Mouse (Mus musculus) right cerebral cortex, postnatal 36 days (tissue): Measurements from ENCODE around the gene Tmem110.

Experiments
- DNase-seq, 2 experiments: peaks; one replicate each; pipeline ENCODE4 v3.0.0; 2022; ENCODE audit warnings: low spot score in 2 of 2, mixed read lengths in 1 of 2

Gene Tmem110

DNA sequence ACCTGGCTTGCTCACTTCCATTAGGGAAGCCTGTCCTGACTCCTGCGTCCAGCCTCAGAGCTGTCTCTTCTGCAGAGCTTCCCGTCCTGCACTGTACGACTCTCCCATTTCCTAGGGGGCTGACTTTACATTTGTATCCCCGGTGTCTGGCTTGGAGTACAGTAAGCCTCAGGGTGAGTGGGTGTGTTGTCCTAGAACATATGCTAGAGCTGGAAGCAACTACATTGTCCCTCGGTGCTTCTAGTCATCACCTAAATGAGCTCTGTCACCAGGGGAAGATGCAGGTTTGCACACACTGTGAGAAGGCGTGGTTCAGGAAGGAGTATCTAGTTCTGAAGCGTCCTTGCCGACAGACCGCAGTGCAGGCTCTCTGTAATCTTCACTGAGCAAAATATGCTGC is 37.0 kb downstream of the Tmem110 start:
- no peak for DNase-seq

DNA sequence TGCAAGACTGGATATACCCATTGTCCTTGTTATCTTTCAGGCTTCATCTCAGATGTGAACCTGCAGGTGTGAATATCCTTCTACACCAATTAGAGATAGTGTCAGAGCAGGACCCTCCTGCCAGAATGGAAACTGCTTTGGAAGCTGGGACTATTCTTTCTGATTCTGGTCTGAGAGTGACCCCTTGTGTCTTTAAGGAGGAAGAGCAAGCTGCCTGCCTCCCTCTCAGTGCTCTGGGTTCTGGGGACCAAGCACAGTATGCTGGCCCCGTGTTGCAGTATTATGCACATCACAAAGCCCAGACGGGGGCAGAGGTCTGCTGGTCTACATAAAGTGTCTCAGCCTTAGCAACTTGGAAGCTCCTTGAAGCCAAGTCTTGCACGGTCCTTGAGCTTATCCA is 39.9 kb downstream of the Tmem110 start:
- DNase-seq, result no peak

DNA sequence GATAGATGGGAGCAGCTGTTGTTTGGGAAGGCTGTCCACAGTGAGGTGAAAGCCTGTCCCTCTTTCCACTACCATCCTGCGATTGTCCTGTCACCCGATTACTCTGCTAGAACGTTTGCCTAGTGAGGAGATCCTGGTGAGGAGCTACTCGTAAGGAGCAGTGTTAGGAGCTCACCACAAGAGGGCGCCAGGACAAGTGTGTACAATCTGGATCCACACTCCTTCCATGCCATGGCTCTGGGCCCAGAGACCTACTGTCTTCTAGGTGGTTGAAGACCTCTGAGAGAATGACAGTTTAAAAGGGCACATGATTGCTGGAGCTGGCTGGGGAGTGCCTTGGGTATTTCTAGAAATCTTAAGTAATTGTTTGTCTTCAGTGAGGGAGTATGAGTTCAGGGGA is 41.7 kb downstream of the Tmem110 start:
- DNase-seq, result no peak

DNA sequence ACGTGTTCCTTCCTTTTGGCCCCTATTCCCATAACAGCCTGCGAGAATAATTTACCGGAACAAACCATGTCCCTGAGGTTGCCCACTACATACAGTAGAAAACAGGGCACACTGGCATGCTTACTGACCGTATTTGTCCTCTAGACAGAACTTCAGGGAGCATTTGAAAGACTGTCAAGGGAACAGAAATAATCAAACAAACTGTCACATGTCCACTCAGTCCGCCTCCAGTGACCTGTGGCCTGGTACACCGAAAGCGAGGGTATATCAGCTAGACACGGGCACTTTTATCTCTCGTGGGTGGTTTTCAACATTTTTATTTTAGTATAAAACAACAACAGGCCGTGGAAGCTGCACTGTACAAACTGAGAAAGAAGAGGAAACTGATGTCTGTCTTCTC is 43.4 kb downstream of the Tmem110 start:
- no peak for DNase-seq

DNA sequence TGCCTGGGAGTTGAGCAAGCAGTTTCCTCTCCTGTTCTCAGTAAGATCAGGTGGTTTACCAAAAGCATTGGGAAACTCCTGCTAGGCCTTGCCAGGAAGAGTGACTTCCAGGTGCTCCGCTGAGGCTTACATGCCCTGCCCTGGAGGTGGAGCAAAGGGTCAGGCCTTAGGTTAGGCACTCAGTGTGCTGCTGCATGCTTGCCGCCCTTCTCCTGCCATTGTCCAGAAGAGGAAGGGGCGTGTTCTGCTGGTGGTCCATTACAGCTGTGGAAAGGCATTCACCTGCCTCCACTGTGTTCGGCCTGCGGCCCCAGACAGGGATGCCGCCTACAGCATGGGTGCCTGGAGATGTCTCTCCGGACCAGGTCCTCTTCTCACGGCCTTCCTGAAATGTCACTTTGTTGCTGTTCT is 44.0 kb downstream of the Tmem110 start:
- DNase-seq, result no peak

DNA sequence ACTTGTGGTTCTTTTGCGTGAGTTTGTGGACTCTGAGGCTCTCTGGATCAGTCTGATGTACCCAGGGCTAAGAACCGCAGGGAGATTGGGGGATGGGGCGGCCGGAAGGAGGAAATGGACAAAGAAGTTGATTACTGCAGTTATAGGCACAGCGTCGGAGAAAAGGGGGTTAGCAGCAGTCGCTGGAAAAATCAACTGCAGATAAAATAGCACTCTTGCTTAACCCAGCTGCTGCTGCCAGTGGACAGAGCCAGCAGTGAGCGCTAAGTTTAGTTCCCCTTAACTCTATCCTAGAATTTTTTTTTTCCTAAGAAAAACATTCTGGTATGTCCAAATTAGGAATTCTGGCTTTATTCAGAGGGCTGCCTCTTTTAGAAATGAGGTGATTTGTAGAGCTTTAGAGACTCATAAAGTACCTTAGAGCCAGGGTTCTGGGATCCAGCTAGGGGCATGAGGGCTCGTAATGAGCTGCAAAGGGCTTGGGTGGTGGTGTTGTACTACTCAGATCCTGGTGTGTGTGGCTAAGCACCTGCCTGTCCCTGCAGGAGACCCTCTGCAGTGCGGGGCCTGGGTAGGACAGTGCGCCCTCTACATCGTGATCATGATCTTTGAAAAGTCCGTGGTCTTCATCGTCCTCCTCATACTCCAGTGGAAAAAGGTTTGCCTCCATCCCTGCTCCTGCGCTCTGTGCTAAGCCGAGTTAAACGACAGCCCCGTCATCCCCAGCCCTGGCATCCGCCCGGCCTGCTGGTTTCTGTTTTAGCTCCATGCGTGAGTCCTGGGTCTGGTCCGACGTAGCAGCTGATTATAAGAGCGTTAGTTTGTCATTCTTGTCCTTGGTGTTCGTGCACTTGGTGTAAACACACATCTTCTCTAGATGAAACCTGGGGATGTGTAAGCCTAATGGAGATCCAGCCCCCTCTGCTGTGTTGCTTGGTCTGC is 45.1 kb downstream of the Tmem110 start:
- DNase-seq, result no peak

DNA sequence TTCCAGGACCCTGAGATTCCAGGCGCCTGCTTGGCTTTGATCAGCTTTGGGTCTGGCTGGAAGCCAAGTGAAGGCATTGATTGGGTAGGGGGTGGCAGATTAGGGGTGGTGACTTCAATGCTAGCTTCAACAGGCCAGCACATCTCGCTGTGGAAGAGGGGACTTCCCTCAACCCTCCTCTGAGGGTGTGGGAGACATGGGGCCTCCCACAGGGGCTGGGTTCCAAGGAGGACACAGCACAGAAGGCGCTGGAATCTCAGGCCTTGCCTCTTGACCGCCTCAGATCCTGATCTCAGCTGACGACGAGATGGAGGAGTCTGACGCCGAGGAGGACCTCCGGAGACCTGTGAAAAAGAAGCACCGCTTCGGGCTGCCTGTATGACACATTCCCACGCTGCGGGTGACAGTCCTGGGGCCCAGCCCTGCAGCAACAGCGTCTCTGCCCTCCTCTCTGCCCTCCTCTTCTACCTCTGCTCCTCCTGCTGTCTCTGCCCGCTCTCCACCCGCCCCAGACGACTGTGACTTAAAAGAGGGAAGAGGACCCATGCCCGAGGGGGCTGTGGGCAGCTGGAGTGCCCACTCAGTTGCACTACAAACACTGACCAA is 48.8 kb downstream of the Tmem110 start:
- no peak for DNase-seq

DNA sequence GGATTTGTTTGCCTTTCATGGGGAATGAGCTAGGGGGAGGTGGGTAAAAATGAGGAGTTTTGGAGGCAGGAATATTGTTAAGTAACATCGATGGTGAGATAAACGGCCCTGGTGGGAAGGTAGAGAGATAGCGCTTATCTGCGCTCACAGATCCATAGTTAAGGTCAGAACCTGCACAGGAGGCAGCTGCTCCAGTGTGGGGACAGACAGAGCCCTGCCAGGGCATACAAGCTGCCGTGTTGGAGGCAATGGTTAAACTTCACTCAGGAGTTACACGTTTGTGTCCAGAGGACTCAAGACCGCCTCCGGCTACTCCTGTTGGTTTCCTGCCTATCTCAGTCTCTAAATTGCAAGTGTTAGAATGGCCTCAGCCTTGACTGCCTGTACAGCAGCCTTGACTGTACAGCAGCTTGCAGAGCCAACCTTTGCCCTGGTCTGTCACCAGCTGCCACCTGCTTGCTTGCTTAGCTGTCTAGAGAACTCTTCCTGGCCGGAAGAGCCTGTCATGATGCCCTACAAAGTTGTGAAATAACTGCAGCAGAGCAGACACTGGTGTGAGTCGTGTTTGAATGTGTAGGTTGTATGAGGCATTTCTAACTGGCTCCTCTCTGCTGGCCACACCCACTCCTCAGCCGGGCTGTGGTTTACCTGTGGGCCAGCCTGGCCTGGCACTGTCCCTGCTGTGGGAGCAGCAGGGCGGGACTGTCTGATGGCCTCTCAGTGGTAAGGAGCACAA is 49.9 kb downstream of the Tmem110 start:
- no peak for DNase-seq

DNA sequence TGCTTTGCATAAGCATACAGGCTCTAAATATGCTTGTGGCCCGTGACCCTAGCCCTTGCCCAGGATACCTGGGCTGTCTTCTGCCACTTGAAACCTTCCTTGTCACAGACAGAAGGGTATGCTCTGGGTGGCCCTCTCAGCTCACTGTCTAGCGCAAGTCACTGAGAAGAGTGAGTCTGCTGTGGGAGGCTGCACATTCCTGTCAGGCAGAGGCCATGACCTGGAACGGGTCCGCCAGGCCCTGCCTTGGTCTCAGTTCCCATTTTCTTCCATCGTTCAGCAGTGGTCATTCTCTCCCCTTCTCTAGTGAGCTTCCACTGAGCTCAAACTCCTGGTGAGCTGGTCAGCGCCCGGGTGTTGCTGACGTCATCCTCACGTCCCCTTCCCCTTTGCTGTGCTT is 50.6 kb downstream of the Tmem110 start:
- no peak for DNase-seq

DNA sequence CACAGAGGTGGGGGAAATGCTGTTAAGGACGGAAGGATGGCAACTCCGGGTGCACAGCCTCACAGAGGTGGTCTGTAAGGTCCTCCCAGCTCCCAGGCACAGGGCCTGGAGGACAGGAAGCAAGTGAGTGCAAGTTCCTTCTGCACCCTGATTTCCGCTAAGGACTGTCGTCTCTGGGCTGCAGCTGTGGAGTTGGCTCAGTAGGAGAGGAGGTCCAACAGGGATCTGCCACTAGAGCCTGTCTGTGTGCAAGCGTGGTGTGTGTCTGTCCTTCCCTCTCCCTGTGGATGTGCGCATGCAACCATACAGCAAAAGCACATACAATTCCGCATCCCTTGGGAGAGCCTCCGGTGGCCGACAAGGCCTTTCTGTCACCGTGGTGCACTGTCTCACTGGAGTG is 51.1 kb downstream of the Tmem110 start:
- no peak for DNase-seq

DNA sequence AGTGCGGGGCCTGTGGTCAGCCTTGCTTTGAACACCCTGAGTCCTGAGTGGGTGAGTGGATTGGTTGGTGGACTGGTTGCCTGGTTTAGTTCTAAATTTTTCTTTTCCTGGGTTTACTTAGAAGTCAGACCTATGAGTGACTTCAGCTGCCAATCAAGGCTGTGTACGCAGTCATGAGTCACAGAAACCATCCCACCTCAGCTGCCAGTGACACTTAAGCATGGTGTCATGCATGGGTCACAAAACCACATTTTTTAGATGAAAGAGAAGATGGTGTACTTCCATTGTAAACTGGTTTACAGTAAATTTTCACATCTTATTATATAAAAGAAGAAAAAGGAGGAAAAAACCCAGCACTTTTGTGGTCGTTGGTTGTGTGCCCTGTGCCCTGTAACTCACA is 52.4 kb downstream of the Tmem110 start:
- DNase-seq, result no peak

DNA sequence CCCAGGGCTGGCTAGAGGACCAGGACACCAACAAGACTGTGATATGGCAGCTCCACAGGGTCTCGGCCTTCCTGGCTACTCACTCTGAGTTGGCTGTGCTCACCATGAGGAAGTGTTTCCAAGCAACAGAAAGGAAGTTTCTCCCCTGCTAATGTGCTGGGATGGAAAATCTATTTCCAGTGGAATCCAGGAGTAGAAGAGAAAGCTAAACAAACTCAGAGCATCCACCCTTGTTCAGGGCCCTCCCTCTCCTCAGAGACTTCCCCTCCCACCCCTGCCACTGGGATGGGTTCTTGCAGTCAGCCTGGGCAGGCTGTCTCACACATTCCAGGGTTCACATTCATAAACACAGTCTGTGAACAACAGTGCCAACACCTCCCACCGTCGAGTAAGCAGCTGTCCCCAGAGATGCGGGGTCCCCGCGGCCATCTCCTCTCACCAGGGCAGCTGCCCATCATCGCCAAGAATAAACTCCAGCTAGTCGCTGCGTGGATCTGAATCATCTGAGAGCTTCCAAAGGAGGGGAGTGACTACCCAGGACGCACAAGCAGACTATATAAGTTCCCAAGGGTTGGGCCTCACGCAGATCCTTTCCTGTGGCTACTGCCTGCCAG is 53.7 kb downstream of the Tmem110 start, which contains the start of gene Mustn1:
TSS of gene Mustn1 (plus strand) at position 243 of the 614 bp plus-strand sequence.
- DNase-seq, result peak in 1 of 2 experiments; percentile 41

DNA sequence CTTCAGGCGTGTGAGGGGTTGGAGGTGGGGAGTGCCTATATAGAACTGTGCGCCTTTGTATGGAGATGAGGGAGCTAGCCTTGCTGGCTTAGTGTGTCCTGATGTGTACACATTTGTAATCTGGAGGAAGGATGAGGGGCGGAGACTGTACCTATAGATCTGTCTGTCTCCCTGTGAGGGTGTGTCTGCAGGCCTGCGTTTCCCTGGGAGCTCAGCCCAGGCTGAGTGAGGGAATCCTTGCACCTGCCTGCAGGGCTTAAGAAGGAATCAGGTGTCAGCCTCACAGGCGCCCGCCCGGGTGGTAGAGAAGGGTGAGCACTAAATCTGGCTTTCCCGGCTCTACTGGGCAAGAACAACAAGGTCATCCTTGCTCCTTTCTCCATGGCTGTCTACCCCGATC is 54.4 kb downstream of the Tmem110 start:
- no peak for DNase-seq

DNA sequence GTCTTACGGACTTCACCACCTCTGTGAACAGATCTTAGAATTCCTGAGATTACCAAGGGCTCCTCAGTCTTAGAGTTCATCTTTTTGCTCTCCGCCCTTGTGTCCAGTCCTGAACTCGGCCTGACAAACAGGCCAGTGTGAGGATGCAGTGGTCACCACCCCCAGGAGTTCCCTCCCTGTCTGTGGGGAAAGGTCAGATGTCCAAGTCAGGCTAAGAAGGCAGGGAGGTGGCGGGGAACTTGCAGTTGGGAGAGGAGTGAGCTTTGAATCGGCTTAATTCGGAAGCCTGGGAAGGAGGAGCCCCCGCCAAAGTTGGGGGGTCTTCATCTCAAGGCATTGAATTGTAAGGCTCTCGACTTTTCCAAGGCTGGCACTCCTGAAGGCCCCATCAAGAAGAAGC is 54.9 kb downstream of the Tmem110 start:
- no peak for DNase-seq

DNA sequence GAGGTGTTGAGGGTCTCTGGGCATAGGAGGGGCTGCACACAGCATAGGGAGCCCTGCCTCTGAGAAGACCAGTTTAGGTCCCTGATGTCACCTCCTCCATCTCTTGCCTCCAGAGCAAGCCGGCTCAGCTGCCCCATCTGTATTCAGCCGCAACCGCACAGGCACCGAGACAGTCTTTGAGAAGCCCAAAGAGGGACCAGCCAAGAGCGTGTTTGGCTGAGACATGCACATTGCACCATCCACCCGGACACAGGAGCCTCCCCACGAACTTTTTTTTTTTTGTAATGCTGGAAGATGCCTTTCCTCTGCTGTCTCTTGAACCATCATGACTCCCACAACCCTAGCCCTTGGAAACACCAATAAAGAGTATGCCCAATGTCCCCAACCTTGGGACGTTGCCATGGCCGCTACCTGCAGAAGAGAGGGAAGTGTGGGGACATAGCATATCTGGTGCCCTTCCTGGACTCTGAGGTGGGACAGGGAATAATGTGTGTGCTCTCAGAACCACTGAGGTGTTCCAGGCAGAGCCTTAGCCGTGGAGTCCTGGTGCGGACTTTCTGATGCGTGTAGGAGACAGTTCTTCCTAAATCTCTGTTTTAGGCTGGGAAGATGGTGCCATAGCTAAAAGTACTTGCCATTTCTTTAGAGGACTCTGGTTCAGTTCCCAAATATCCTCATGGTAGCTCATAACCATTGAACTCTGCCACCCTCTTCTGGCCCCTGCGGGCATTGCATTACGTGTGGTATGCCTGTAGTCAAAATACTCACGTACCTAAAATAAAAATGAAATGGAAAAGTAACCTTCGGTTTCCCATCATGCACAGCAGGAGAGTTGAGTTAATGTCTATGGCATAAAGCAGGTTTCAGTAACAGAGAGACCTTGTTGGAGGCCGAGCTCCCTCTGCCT is 55.7 kb downstream of the Tmem110 start:
- peak in 1 of 2 experiments; percentile 40 for DNase-seq

DNA sequence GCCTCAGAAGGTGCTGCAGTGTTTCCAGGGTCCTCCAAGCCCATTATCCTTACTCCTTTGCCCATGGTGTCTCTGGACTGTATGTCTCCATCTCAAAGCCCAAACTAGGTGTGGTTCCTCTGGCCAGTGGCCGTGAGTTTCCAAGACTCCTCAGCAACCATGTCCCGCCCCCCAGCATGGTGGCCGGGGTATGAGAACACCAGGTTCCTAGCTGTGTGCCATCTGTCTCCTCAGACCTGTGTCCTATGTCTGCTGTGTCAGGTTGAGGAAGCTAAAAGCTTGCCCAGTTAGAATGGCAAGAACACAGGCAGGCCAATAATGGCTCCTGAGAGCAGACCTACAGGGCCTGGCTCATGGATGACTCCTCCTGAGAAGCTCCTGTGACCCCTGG is 56.3 kb downstream of the Tmem110 start:
- no peak for DNase-seq

DNA sequence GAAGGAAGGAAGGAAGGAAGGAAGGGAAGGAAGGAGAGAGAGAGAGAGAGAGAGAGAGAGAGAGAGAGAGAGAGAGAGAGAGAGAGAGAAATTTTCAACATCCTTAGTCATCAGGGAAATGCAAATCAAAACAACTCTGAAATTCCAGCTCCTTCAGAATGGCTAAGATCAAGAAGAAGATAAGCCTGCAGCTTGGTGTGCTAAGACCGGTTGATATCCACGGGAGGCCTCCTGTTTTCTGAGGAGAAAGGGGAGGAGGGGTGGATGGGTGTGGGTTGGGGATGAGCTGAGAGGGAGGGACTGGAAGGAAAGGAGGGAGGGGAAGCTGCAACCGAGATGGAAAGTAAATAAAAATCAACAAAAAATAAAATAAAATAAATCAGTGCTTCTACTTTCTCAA is 59.9 kb downstream of the Tmem110 start:
- DNase-seq, result no peak

DNA sequence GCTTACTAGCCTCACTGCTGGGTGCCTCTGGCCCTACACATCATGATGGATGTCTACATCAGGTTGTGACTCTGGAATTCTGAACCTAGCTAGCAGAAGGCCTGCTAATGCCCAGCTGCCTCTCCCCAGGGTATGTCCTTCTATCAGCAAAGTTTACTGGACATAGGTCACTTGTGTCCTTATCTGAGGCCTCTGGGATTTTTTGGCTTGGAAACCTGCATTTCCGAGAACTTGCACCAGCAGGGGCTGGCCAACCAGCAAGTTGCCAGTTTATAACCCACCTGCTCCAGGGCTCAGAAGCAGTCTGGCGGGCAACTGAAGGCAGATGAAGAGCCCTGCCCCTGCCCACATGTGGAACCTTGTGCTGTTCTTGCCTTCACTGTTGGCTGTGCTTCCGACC is 60.8 kb downstream of the Tmem110 start, which contains the start of gene Itih4:
TSS of gene Itih4 (plus strand) at position 273 of the 400 bp plus-strand sequence.
- no peak for DNase-seq

DNA sequence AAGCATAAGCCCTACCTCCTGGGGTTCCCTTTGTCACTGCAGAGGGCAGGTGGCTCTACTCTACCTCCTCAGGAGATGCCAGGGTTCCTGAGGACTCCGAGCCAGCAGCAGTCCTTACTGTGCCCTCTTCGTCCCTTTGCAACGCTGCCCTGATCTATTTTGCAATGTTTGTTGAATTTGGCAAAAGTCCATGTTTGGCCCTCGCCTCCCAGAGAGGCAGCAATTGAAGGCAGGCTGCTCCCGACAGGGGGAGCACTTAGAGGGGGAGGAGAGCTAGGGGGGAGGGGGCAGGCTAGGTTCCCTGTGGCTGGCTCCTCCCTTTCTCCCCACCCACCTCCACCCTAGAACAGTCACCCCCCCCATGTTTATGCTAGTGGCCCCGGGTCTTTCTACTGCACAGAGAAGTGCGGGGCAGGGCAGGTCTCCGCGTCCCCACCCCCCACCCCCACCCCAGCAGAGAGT is 62.9 kb downstream of the Tmem110 start:
- DNase-seq, result no peak

DNA sequence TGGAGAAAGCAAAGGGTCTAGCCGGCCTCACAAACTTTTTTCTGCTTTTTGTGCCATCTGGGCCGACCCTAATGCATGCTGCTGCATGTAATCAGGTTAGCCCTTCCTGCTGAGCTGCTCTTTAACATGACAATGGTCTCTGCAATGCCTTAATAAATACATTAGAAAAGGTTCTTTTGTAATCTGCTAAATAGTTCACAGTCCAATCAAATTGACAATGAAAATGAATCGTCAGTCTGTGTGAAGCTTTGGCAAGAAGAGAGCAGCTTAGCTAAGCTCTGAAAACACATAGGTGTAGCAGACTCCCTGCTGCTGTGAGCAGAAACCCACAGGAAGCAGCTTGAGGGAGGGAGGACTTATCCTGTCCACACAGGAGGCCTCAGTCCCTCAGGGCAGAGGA is 74.6 kb downstream of the Tmem110 start:
- DNase-seq, result no peak

DNA sequence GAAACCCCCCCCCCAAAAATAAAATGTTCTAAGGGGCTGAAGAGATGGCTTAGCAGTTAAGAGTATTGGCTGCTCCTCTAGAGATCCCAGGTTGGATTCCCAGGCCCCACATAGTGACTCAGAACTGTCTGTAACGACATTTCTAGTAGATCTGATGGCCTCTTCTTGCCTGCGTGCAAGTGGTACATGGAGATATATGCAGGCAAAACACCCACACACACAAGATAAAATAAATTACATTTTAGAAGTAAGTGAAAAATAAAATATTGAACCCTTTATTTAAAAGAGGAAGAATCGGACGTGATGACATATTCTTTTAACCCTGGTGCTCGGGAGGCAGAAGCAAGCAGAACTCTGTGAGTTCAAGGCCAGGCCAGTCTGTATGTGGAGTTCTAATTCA is 77.2 kb downstream of the Tmem110 start:
- DNase-seq, result no peak
